8 mouse cellular contexts compared by ENCODE assay signal in the genomic region with DNA sequence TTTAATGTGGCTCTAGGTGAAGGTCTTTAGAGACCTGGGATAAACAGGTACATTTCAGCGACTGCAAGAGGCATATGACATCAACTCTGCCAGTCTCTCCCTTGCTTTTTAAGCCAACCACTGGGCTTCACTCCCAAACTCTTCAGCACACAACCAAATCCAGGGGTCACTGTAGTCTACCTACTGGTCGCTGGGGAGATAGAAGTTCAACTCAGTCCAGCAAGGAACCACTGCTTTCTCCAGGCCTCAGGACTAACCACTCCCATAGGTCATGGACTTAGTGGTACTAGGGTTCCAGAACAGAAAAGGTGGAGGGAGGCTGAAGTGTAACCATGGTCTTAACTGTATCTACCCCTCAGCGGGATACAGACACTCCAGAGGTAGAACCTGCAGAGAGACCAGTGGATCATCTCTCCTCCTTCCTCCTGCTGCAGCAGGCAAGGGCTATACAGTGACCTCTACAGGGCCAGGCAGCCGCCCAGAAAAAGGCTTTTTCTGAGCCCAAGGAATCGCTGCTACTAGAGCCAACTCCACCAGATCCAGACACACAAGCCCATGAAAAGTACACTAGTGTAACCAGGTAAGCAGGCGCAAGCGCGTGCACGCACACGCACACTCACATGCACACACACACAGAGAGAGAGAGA. TPM values are rescaled to one million over a fixed set of nuclear protein-coding genes. Genes with fewer than 3 reads are reported as not detected.
DNase-seq lines count a peak whose midpoint lies in the region; ATAC-seq and TF ChIP-seq lines count a peak whose summit lies in the region.
"Had no signal": no experiment of that assay in that cellular context is flagged by ENCODE, and none has a peak within 500 bp of the region (broad histone marks: within the 10 kb centered on the region; RNA-seq: fewer than 3 reads in every experiment).

No protein-coding gene starts in this region.

- WGBS in lung, embryonic 14.5 days = 68% methylated on average over 10 of the region's 10 CpGs
- 73% methylated on average over 10 of the region's 10 CpGs for WGBS in forebrain, embryonic 14.5 days
- 74% methylated on average over 10 of the region's 10 CpGs for WGBS in limb, embryonic 12.5 days
- WGBS in small intestine, adult 2 months = 80% methylated on average over 10 of the region's 10 CpGs

- no peak for DNase-seq in lung, embryonic 14.5 days
- DNase-seq in lung, postnatal 4 days = no peak
- no peak for DNase-seq in forebrain, embryonic 14.5 days (ENCODE audit: low spot score)
- DNase-seq in frontal cortex, postnatal 14 days (ENCODE audit: low spot score in 2 of 2) = no peak
- DNase-seq in adrenal gland, postnatal 25 days = no peak

- no peaks in the 10 kb centered on the region for H3K9me3 ChIP-seq in lung, embryonic 14.5 days (ENCODE audit: low read depth, low read length)
- no peaks in the 10 kb centered on the region for H3K9me3 ChIP-seq in forebrain, embryonic 14.5 days (replicated peaks; ENCODE audit: control insufficient read depth, low read length)
- H3K9me3 ChIP-seq in limb, embryonic 12.5 days = no peaks in the 10 kb centered on the region

- TF ChIP-seq CTCF in lung, embryonic 14.5 days (IDR thresholded peaks at IDR 0.05; ENCODE audit: low read depth) = no peak
- TF ChIP-seq CTCF in small intestine, adult 2 months (IDR thresholded peaks at IDR 0.05; ENCODE audit: extremely low read depth, insufficient read length, insufficient replicate concordance, low read depth, low read length) = no peak

- H3K4me3 ChIP-seq in lung, embryonic 14.5 days (ENCODE audit: low read depth, low read length) = peak overlapping the region; percentile 74
- H3K4me3 ChIP-seq in forebrain, embryonic 14.5 days (ENCODE audit: low read depth, low read length) = no peak overlapping the region
- peak overlapping the region; percentile 86 for H3K4me3 ChIP-seq in limb, embryonic 12.5 days (replicated peaks)
- H3K4me3 ChIP-seq in small intestine, adult 2 months (ENCODE audit: low read depth, low read length) = peak overlapping the region; percentile 94

- H3K4me2 ChIP-seq in lung, embryonic 14.5 days = peak overlapping the region; percentile 99
- peak overlapping the region; percentile 99 for H3K4me2 ChIP-seq in forebrain, embryonic 14.5 days (ENCODE audit: low read length)
- peak overlapping the region; percentile 78 for H3K4me2 ChIP-seq in limb, embryonic 12.5 days

- no peak for TF ChIP-seq POLR2A in small intestine, adult 2 months (IDR thresholded peaks at IDR 0.05; ENCODE audit: low read depth, low read length)

- ATAC-seq in lung, embryonic 14.5 days (ENCODE audit: insufficient read depth) = no peak
- no peak for ATAC-seq in forebrain, embryonic 14.5 days
- no peak for ATAC-seq in limb, embryonic 12.5 days (ENCODE audit: insufficient number of reproducible peaks, insufficient read depth, low FRiP score, low TSS enrichment, low read depth)

- no peaks in the 10 kb centered on the region for H3K27me3 ChIP-seq in lung, embryonic 14.5 days (ENCODE audit: insufficient read depth, low read length)
- peaks cover 11% of the 10 kb centered on the region for H3K27me3 ChIP-seq in forebrain, embryonic 14.5 days (replicated peaks; ENCODE audit: control insufficient read depth, insufficient read depth, low read length)
- H3K27me3 ChIP-seq in limb, embryonic 12.5 days = no peaks in the 10 kb centered on the region
- peaks cover 11% of the 10 kb centered on the region for H3K27me3 ChIP-seq in small intestine, adult 2 months (ENCODE audit: control insufficient read depth, insufficient read depth, low read length)

- 0 out of 2 replicates have a peak, but pooled peaks cover 2% of the 10 kb centered on the region for H3K36me3 ChIP-seq in lung, embryonic 14.5 days (ENCODE audit: insufficient read depth)
- H3K36me3 ChIP-seq in forebrain, embryonic 14.5 days (ENCODE audit: control insufficient read depth, insufficient read depth, low read length) = no peaks in the 10 kb centered on the region
- peaks cover 31% of the 10 kb centered on the region; the same call in 1 of the 2 replicates for H3K36me3 ChIP-seq in limb, embryonic 12.5 days
- no peaks in the 10 kb centered on the region for H3K36me3 ChIP-seq in small intestine, adult 2 months (ENCODE audit: control insufficient read depth, insufficient read depth, low read length)

- peaks cover 21% of the 10 kb centered on the region for H3K4me1 ChIP-seq in lung, embryonic 14.5 days (ENCODE audit: insufficient read depth)
- peaks cover 3% of the 10 kb centered on the region for H3K4me1 ChIP-seq in forebrain, embryonic 14.5 days (ENCODE audit: control insufficient read depth, insufficient read depth, low read length)
- H3K4me1 ChIP-seq in limb, embryonic 12.5 days (replicated peaks) = peaks cover 46% of the 10 kb centered on the region
- peaks cover 8% of the 10 kb centered on the region; the same call in 1 of the 2 replicates for H3K4me1 ChIP-seq in small intestine, adult 2 months (ENCODE audit: control insufficient read depth, insufficient read depth, insufficient read length, low read length)

- no peak overlapping the region; the same call in 1 of the 2 replicates for H3K9ac ChIP-seq in lung, embryonic 14.5 days
- no peak overlapping the region for H3K9ac ChIP-seq in forebrain, embryonic 14.5 days (ENCODE audit: low read length)
- H3K9ac ChIP-seq in limb, embryonic 12.5 days (replicated peaks) = peak overlapping the region; percentile 90

- no peak overlapping the region; the same call in 1 of the 2 replicates for H3K27ac ChIP-seq in lung, embryonic 14.5 days (ENCODE audit: low read depth)
- H3K27ac ChIP-seq in forebrain, embryonic 14.5 days (ENCODE audit: low read depth, low read length) = no peak overlapping the region
- H3K27ac ChIP-seq in limb, embryonic 12.5 days = 0 out of 2 replicates have a peak overlapping the region, but pooled peaks have one; percentile 67
- no peak overlapping the region for H3K27ac ChIP-seq in small intestine, adult 2 months (ENCODE audit: insufficient read depth, low read depth, low read length)

RNA-seq across cellular contexts. Expression of a gene that starts 1.3 kb away (rescaled TPM):
- 67.8 and 68.3 TPM in 2 replicates for polyA plus RNA-seq in lung, embryonic 14.5 days (2014; fragmentation: Nextera tagmentation; extraction: Ambion mirVana)
- polyA plus RNA-seq in forebrain, embryonic 14.5 days (2014; fragmentation: Nextera tagmentation; extraction: Ambion mirVana) = 22.4 and 31.3 TPM in 2 replicates
- 58.9 and 59.3 TPM in 2 replicates for polyA plus RNA-seq in limb, embryonic 12.5 days (2016; fragmentation: Nextera tagmentation; extraction: Ambion mirVana)
- 35.6 and 44.9 TPM in 2 replicates for polyA plus RNA-seq in small intestine, adult 2 months (2012; rRNA removed)
- 53.4 and 63.5 TPM in 2 replicates for total RNA-seq in adrenal gland, postnatal 25 days (2021)

RNA-seq across cellular contexts. Expression of a gene that starts 9.4 kb away (rescaled TPM):
- polyA plus RNA-seq in lung, embryonic 14.5 days (2014; fragmentation: Nextera tagmentation; extraction: Ambion mirVana) = 0.78 and 1.0 TPM in 2 replicates
- not detected in 2 replicates for polyA plus RNA-seq in forebrain, embryonic 14.5 days (2014; fragmentation: Nextera tagmentation; extraction: Ambion mirVana)
- polyA plus RNA-seq in limb, embryonic 12.5 days (2016; fragmentation: Nextera tagmentation; extraction: Ambion mirVana) = 0.49 and 1.3 TPM in 2 replicates
- 2.0 and 6.5 TPM in 2 replicates for polyA plus RNA-seq in small intestine, adult 2 months (2012; rRNA removed)
- total RNA-seq in adrenal gland, postnatal 25 days (2021) = not detected in 2 replicates
- total RNA-seq: gastrocnemius, postnatal 10 days had no signal

RNA-seq across cellular contexts. Expression of a gene that starts 16.4 kb away (rescaled TPM):
- polyA plus RNA-seq in lung, embryonic 14.5 days (2014; fragmentation: Nextera tagmentation; extraction: Ambion mirVana) = 15.9 and 18.6 TPM in 2 replicates
- polyA plus RNA-seq in forebrain, embryonic 14.5 days (2014; fragmentation: Nextera tagmentation; extraction: Ambion mirVana) = 10.0 and 12.3 TPM in 2 replicates
- polyA plus RNA-seq in limb, embryonic 12.5 days (2016; fragmentation: Nextera tagmentation; extraction: Ambion mirVana) = 23.3 and 24.9 TPM in 2 replicates
- polyA plus RNA-seq in small intestine, adult 2 months (2012; rRNA removed) = 6.0 and 7.2 TPM in 2 replicates
- total RNA-seq in adrenal gland, postnatal 25 days (2021) = 7.2 and 12.6 TPM in 2 replicates

RNA-seq across cellular contexts. Expression of a gene that starts 16.4 kb away (rescaled TPM):
- polyA plus RNA-seq in lung, embryonic 14.5 days (2014; fragmentation: Nextera tagmentation; extraction: Ambion mirVana) = 62.2 and 66.5 TPM in 2 replicates
- 59.8 and 66.4 TPM in 2 replicates for polyA plus RNA-seq in forebrain, embryonic 14.5 days (2014; fragmentation: Nextera tagmentation; extraction: Ambion mirVana)
- 68.6 and 77.7 TPM in 2 replicates for polyA plus RNA-seq in limb, embryonic 12.5 days (2016; fragmentation: Nextera tagmentation; extraction: Ambion mirVana)
- 52.8 and 83.5 TPM in 2 replicates for polyA plus RNA-seq in small intestine, adult 2 months (2012; rRNA removed)
- 108 and 138 TPM in 2 replicates for total RNA-seq in adrenal gland, postnatal 25 days (2021)

RNA-seq across cellular contexts. Expression of a gene that starts 20.6 kb away (rescaled TPM):
- 32.9 and 34.0 TPM in 2 replicates for polyA plus RNA-seq in lung, embryonic 14.5 days (2014; fragmentation: Nextera tagmentation; extraction: Ambion mirVana)
- 14.9 and 19.7 TPM in 2 replicates for polyA plus RNA-seq in forebrain, embryonic 14.5 days (2014; fragmentation: Nextera tagmentation; extraction: Ambion mirVana)
- 24.5 and 28.4 TPM in 2 replicates for polyA plus RNA-seq in limb, embryonic 12.5 days (2016; fragmentation: Nextera tagmentation; extraction: Ambion mirVana)
- 41.1 and 85.8 TPM in 2 replicates for polyA plus RNA-seq in small intestine, adult 2 months (2012; rRNA removed)
- total RNA-seq in adrenal gland, postnatal 25 days (2021) = 53.9 and 54.7 TPM in 2 replicates
